Mouse (Mus musculus) neural tube, embryonic 10.5 days (tissue): ENCODE measurements around the gene Cryba2.

Source experiments
- DNase-seq: peaks from one replicate; pipeline ENCODE4 v3.0.0-alpha.2; 2017; ENCODE audit warnings: low spot score; ENCODE audit errors: extremely low spot score

Cryba2 gene

DNA sequence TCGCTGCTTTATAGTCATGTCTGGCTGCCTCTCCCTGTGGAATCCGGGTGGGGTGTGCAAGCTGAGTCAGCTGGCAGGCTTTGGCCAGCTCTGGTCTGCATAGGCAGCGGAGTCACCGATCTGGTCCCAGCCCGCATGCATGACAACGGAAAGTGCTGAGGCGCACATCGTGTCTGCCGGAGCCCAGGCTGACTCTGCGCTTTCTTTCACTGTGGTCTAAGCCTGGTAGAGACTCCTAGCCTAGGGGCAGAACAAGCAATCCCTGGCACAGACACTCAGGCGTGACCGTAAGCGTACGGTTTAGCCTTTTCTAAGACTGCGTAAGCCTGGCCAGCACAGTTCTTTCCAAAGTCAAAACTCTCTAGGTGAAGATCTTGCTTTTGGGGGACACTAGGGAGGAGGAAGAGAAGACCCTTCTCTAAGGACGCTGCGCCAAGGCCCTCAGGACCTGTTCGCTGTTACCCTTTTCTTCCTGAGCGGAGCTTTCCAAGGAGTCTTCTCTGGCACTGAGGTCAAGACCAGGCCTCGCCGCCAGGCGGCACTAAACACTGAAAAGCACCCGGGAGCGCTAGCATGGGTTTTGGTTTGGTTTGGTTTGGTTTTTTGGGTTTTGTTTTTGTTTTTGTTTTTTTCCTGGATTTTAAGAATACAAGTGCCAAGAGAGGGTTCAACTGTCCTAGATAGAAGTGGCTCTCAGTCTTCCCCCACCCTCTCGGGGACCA, at the start of gene Cryba2:
Gene Cryba2 (minus strand): TSS at position 10 of the 722 bp plus-strand sequence.
- peak; percentile 74 for DNase-seq

DNA sequence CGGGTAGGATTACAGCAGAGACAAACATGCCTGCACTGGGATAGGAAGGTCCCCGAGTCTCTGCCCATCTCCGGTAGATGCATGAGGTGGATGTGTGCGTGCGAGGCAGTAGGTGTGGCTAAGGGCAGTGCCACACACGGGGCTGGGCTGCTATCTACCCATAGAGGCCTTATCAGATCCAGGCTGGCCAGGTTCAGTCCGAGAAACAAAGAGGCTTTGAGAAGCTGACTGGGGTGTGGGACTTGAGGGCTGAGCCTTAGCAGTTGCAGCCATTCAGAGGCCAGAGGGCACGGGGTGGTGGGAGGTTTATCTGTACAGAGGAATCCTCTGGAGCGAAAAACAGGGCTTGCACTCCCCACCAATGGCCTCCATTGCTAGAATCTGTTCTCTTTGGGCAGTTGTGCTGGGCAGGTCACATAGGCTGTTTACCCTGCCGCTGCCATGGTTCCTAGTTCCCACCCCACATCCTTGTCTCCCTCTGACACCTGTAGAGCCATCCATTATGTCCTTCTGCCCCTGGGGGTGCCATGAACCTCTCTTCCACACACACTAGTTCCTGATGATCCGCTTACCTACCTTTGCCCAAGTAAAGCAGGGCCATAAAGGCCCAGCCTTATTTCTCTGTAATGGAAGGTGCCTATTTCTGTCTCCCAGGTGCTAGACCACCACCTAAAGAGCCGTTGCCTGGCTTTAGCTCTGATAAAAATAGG, 48.9 kb upstream of the Cryba2 start:
- no peak for DNase-seq

DNA sequence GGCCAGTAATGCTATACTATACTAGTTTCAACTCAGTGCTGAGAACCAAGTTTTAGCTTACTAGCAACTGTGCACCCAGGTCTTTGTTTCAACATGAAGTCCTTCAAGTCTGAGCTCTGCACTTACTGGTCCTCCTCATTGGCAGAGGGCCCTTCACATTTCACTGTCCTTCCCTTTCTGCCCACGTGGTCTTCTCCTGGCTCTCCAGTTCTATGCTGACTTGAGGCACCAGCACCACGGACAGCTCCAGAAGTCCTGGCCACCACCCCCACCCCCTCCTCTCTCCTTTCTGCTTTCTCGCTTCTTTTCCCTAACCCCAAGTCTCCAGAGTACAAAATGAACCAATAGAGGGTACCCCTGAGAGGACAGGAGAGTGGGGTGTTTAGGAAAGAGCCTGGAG, 46.8 kb upstream of the Cryba2 start:
- no peak for DNase-seq

DNA sequence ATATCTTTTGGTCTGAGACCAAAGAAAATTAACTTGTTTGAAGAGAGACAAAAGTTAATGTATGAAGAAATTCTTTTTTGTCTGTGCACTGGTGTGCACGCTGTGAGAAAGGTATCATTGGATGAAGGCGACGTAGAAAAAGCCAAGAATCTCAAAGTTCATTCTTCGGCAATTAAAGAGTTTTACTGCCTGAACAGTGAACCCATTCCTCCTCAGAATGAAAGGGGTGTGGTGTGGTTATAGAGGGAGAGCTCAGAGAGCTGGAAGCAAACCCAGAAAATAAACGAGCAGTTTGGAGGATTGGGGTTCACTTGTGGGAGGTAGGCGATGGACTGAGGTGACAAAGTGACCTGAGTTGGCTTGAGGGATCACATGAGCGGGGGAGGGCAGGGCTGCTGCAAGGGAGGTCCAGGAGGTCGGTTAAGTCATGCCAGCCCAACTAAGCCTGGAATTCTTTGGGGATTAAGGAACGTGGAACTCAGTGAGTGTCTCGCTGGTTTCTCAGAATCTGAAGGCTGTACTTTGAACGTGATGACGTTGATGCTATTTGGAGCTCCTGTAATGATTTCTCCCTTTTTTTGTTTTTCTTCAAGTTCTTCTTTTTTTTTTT, 43.4 kb upstream of the Cryba2 start:
- DNase-seq: no peak

DNA sequence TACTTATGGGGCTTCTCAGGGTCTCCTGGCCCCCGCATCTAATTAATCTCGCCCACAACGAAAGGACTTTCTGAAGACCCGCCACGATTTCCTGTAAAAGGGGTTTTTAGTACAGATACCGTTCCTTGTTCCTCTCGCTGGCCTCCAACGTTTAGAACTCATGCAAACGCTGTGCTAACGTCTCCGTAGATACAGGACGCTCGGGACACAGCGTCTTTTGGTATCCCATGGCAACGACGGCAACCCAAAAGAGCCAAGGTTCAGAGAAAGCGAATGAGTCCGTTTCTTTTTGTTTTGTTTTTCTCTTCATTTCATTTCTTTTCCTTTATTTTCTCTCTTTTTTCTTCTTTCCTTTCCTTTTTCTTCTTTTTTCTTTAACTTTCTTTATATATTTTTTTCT, 42.5 kb upstream of the Cryba2 start, which contains the start of gene Cfap65:
Gene Cfap65 (minus strand): TSS at position 198 of the 400 bp plus-strand sequence.
- peak; percentile 48 for DNase-seq

DNA sequence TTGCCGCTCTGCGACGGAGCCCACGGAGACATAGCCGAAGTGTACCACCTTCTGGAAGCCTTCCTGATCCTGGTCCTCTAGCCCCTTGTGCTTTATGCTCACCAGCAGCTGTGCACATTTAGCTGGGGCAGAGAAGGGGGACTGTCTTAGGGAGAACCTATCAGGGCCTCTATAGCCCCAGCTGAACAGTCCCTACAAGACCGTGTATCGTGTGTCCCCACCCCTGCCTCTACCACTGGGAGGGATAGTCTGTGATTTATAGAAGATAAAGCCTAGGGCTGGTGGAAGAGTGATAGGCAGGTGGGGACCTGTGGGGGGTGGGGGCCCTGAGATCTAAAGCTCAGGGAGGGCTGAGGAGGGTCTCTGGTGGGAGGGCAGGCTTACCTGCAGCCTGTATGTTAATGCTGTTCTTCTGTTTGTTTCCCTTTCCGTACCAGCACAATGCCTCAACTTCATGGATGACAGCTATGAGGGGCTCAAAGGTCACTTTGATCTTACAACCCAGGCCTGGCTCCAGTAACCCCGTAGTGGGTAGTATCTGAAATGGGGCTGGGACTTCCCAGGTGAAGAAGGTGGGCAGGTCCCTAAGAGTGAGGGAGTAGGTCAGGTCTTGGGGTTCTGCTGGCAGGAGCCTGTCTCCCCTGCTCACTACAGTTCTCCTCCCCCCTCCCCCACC, 34.8 kb upstream of the Cryba2 start:
- DNase-seq: no peak

DNA sequence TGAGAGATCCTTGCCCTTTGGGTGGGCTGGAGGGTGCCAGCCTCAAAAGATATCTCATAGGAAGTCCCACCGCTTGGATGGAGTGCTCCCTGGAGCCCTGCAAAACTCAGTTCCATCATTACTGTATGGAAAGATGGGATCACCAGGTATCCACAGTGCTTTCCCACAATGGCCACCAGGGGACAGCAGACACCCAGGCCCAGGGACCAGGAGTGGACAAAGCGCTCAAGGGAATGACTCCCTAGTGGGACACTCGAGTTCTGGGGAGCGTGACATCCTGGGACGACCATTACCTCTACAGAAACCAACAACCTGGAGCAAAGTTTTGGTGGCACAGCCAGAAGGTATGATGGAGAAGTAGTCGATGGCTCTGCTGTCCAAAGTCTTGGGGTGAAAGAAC, 33.8 kb upstream of the Cryba2 start:
- peak; percentile 40 for DNase-seq

DNA sequence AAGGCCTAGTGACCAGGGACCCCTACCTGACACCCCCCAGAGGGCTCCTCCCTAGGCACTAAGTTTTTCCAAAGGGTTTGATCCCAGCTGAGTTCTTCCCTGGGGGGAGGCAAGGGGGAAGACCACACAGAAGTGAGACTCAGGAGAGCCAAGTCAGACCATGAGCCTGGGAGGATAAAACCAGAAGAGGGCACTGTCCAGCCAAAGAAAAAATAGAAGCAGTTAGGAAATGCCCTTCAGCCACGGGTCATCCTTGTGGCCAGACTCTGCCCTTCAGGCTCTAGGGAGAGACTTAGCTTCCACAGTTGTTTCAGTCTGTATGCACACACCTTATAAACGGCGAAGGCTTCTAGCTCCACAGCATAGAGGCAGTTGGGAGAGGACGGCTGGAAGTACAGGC, 31.5 kb upstream of the Cryba2 start:
- no peak for DNase-seq

DNA sequence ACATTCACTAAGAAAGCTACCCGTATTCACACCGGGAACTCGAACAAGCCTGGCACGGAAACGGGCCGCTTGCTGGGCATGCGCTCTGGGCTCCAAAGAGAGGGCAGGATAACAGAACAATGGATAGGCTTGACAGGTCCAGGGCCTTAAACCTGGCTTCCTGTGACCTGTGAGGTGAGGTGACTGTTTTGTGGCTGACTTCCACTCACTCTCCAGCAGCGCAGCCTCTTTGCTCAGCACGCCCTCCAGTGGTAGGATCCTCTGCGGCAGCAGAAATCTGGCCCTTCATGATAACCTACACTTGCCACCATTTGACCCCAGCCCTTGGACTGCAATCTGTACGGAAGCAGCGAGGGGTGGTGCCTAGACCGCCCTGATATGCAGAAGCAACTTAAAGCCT, 22.8 kb upstream of the Cryba2 start:
- DNase-seq: no peak

DNA sequence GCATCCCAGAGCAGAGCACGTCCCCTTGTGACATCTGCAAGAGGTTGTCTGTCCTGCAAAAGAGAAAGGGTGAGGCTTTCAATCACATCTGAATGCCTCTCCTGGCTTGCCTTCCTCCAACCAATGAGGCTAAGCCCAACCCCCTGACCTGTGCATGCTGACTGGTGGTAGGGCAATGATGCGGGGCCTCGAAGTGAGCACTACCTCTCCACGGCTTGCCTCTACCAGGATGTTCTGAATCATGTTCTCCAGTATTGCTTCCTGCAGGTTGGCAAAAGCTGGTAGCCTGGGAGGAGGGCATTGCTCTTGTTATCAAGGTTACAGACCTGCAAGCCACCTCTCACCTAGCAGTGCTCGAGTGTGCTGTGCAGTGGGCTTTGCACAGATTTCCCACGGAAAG, 9.2 kb upstream of the Cryba2 start:
- no peak for DNase-seq

DNA sequence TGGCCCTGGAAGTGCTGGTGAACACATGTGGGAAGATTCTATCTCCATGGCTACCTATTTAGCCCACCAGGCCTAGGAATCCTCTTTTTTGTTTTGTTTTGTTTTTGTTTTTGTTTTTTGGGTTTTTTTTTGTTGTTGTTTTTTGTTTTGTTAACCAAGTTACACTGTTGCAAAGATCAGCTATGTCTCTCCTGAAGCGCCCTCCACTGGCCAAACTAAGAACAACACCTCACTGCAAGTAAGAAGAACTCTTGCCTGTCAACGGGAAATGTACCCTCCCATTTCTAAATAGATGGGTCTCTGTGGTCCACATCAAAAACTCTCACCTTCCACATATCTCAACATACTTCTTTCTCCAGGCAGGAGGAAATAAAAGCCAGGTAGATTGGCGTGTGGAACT, 8.7 kb upstream of the Cryba2 start:
- peak; percentile 65 for DNase-seq

DNA sequence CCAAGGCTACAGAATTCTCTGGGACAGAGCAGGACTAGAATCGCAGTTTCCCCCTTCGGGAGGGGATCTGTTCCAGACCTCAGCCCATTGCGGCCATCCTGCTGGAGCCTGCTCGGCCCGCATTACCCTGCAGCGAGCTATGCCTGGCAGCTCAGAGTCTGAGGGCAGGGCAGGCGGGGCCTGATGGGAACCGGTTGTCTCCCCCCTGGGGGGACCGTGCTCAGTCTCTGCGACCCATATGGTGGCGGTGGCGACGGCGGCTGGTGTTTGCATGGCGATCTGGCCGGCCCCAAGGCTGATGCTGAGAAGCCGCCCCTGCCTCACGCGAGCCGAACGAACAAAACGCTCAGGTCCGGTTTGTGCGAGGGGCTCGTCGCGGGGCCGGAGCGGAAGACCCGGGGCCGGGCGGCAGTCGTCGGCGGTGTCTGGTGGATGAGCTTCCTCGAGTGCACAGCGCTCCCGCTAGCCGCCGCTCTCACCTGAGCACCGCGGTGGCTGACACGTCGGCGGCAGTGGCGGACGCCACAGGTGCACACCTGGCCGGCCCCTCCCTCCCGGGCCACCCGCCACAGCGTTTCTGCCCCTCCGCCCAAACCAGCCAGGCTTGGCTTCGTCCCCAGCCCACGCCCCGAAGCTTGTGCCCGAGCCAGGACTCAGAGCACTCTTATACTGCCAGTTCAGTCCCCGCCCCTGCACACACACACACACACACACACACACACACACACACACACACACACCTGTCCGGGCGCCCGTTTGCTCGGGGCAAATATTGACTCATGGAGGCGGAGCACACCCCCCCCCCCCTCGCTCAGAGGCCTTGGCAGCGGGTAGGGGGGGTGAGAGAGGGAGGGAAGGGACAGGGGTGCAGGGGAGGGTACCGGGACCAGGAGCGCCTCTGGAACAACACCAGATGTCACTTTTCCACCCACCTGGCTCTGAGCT, 7.7 kb upstream of the Cryba2 start:
- peak; percentile 48 for DNase-seq

DNA sequence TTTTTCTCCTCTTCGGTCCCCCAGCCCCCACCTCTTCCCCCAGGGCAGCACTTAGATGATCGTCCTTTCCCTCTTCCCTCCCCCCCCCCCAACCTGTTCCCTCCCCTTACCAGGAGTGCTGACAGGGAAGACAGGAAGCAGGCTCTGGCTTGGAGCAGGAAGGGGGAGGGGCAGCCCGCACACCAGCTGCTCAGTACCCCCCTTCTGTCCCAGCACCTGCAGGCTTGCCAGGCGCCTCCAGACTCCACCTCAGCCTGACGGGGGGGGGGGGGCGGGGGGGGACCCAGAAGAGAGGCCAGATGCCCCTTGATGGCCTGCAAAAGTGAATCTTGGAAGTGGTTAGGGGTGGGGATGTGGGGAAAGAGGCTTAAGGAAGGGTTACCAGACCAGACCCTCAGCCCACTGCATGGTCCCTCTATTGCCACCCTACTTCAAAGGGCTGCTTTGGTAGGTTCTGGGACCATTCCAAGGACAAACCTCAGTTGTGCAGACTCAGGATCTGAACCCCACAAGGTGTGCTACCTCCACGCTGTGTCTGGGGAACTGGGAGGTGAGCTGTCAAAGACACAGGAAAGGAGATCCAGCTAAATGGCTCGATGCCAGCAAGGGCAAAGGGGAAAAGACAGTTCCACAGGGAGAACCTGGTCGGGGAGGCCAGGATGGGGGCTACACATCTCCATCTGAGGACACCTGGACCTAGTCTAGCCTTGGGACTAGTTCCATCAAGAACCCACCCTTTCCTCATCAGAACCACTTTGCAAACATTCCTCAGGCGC, 5.9 kb upstream of the Cryba2 start:
- DNase-seq: no peak

DNA sequence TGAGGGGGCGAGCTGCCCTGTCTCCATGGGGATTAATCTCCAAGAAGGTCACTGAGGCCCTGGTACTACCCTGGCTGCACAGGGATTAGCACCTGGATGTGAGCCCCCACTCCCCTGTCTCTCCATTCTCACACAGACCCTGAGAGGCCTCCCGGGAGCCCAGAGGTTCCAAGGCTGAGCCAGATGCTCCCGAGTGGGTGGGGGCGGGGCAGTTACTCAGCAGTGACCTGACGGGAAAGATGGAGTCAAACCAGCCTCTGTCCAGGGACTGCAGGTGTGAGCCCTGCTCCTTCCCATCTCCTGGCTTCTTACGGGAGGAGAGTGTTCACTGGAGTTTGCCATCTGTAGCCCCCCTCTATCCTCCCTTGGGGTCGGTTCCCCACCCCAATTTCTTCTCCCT, 5.0 kb upstream of the Cryba2 start:
- no peak for DNase-seq

DNA sequence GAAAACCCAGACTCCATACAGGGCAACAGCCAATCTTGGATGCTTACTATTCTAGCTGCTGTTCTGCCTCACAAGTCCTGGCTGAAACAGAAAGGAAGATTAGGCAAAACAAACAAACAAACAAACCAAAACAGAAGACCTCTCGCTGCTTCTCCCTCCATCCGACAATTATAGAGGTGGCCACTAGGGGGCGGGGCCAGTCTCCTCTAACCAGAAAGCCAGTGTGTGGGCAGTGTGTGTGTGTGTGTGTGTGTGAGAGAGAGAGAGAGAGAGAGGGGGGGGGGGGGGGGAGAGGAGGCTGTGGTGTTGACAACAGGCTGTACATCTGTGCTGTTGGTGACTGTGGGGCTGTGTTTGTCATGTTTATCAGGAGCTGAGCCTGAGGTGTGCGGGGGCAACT, 2.0 kb upstream of the Cryba2 start:
- DNase-seq: peak; percentile 76

DNA sequence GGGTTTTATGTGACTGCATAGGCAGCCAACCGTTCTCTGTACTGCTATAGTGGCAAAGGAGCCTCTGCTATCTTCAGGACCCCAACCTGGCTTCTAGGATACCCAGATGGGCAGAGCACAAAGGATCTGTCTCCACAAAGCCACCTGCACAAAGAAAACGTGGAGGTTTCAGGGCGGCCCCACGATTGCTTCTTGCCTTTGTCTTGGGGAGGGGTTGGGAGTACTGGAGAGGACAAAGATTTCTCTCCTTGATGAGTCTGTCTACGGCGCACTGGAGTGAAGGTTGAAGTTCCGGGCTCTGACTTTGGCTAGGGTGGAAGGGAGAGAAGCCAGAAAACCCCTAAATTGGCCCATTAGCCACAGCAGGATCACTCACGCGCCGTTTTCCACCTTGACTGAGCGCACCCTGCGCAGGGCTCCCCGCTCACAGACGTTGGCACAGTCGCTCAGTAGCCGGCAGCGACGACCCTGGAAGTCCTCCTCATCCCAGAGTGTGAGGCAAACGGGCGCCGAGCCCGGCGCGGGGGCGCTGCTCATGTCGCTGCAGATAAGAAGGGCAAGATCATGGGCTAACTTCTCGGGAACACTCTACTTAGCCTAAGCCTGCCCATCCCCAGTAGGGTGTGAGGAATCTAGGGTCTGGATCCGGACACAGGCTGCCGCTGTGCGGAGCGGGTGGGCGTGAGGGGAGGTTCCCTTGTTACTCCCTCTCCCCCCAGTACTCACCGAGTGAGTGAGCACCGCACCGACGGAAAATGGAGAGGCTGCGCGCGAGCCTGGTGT, 401 bp downstream of the Cryba2 start:
- DNase-seq: no peak

DNA sequence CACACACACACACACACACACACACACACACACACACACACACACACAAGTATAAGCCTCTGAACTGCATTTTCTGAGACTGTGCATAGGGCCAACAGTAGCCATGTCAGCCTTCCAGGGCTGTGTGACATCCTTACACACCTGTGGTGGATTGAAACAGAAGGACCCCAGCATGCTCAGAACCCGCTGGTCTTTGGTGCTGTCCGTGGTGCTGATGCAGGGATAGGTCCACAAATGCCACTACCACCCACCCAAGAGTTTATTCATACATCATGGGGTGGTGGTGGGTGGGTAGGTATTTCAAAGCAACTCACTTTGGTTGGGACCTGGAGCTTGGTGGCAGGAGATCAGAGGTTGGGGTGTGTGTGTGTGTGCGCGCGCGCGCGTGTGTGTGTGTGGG, 1.4 kb downstream of the Cryba2 start:
- DNase-seq: peak; percentile 55

DNA sequence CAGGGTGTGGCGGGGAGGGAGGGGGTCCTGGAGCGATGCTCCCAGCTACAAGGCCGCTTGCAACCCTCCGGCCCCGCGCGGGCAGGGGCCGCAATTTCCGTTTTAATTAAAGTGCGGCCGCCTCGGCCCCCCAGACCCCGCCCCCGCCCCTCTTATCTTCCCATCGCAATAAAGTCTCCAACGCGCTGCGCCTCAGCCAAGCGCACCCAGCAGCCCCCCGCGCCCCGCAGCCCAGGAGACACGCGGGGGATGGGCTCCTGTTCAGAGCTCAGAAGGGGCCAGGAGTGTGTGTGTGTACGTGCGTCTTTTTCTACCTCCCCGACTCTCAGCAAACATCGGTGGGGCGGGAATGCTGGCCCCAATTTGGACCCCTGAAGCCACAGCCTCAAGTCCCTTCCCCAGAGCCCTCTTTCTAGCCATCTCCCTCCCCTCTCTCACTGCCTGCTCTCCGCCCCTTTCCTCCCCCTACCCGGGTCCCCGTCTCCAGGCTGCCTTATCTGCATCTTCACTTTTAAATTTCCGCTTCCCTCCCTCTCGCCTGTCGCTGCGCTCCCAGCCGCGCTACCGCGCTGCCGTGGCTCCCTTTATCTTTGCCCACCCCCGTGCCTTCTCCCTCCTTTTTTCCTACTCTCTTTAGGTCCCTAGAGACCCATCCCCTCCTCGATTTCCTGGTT, 7.4 kb downstream of the Cryba2 start, which contains the start of gene Fev:
Gene Fev (minus strand): TSS at position 51 of the 674 bp plus-strand sequence.
- peak; percentile 44 for DNase-seq
